7 mouse cellular contexts compared by ENCODE assay signal in the genomic region with DNA sequence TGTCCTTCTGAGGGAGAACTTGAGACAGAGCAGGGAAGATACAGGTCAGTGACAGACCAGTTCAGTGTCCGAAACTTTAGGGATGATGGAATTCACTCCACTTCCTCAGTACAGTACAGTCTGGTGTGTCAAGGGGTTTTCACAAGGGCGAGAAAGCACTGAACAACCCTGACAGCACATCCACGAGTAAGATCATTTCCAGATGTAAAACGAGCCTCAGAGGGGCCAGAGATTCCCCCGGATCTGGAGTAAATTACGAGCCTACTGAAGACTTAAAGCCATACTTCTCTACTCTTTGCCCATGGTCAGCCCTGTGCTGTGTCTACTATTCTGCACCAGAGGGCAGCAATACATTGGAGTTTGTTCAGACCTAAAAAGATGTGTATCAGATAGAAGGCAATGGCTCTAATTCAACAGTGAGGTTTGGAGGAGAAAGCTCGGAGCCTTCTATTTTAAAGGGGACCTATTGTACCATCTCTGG.
DNase-seq lines count a peak whose midpoint lies in the region; ATAC-seq lines count a peak whose summit lies in the region.

No protein-coding gene starts in this region.

- peaks cover 8% of the 10 kb centered on the region; the same call in 1 of the 2 replicates for H3K4me1 ChIP-seq in forebrain, embryonic 14.5 days (ENCODE audit: control insufficient read depth, insufficient read depth, low read length)

- 70% methylated on average over 7 of the region's 7 CpGs for WGBS in forebrain, embryonic 14.5 days

- ATAC-seq in forebrain, embryonic 14.5 days: peak; percentile 59

- H3K4me3 ChIP-seq in forebrain, embryonic 14.5 days (ENCODE audit: low read depth, low read length): no peak overlapping the region

- H3K9ac ChIP-seq in forebrain, embryonic 14.5 days (ENCODE audit: low read length): no peak overlapping the region

- no peaks in the 10 kb centered on the region for H3K27me3 ChIP-seq in forebrain, embryonic 14.5 days (replicated peaks; ENCODE audit: control insufficient read depth, insufficient read depth, low read length)

- DNase-seq in ovary, postnatal 14 days (ENCODE audit: low spot score): peak; percentile 11
- no peak for DNase-seq in ovary, adult 18-20 months (ENCODE audit: low spot score)
- DNase-seq in forebrain, embryonic 14.5 days (ENCODE audit: low spot score): peak; percentile 69
- DNase-seq in layer of hippocampus, adult 11-12 months (ENCODE audit: low spot score): peak; percentile 68
- peak; percentile 45 for DNase-seq in neural tube, embryonic 10.5 days (ENCODE audit: extremely low spot score, low spot score)
- no peak for DNase-seq in testis, postnatal 10 days (ENCODE audit: low spot score)
- no peak for DNase-seq in spleen, postnatal 14 days (ENCODE audit: low spot score in 2 of 2)

- 0 out of 2 replicates have a peak, but pooled peaks cover 4% of the 10 kb centered on the region for H3K36me3 ChIP-seq in forebrain, embryonic 14.5 days (ENCODE audit: control insufficient read depth, insufficient read depth, low read length)

- H3K9me3 ChIP-seq in forebrain, embryonic 14.5 days (replicated peaks; ENCODE audit: control insufficient read depth, low read length): no peaks in the 10 kb centered on the region

- H3K27ac ChIP-seq in forebrain, embryonic 14.5 days (ENCODE audit: low read depth, low read length): no peak overlapping the region

- no peak overlapping the region for H3K4me2 ChIP-seq in forebrain, embryonic 14.5 days (ENCODE audit: low read length)

Comparison
In these comparisons a context has a peak if more than half of its experiments do, and no peak if none do; other contexts are left out.
1. DNase-seq: peak in ovary, postnatal 14 days (single experiment), forebrain, embryonic 14.5 days (single experiment), layer of hippocampus, adult 11-12 months (single experiment) and neural tube, embryonic 10.5 days (single experiment); none in ovary, adult 18-20 months (single experiment), testis, postnatal 10 days (single experiment) and spleen, postnatal 14 days (0 of 2).